Mouse (Mus musculus) heart, adult 2 months (tissue): Measurements from ENCODE around the gene Mrps35.

Source experiments
- CTCF ChIP-seq: fragments of 200-600 bp; IDR thresholded peaks from 2 replicates; pipeline ENCODE4 v1.8.1; 2022; ENCODE audit warnings: antibody characterized with exemption, mild to moderate bottlenecking, moderate library complexity
- POLR2A ChIP-seq: fragments of 200-500 bp; IDR thresholded peaks from 2 replicates; pipeline ENCODE4 v1.6.1; 2011; ENCODE audit warnings: mild to moderate bottlenecking, low read depth, low read length, control low read depth; ENCODE audit not compliant: insufficient read depth

DNA sequence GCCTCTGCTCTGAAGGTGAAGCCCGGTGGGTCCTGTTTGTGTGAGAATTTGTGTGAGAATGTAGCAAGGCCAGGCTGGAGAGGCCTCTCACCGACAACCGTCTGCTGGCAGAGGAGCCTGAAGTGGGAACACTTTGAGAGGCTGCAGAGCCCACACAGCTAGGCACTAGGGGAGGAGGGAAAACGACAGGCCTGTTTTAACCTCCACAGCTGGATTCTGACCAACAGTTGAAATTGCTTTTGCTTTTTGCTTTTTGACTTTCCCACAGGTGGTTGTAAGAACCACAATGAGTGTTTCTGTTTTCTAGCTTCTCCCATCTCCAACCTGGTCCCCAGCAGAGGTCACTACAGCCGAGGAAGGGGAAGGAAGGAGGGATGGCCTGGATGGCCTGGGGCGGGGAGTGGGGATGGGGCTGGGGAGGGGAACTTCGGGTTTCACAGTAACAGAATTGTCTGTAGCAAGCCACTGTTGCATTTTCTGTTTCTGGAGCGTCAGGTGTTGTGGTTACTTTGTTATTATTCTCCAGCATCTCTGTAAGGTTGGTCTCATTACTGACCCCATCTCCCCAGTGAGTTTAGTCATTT, 54.9 kb downstream of the Mrps35 start:
- TF ChIP-seq CTCF (no peak), POLR2A (no peak)
